Mouse (Mus musculus) heart, postnatal 0 days (tissue): ENCODE data around the gene Slc25a45. TPM values are rescaled to one million over a fixed set of nuclear protein-coding genes. Genes with fewer than 3 reads are reported as not detected.

Experiments used
- ATAC-seq: fragments of 200-750 bp; cut with Nextera tagmentation; 2 replicates; pipeline ENCODE4 v1.8.0; 2017; ENCODE audit warnings: low read depth, moderate number of reproducible peaks, moderate library complexity; ENCODE audit not compliant: insufficient read depth
- DNase-seq: peaks from one replicate; pipeline ENCODE4 v3.0.0-alpha.2; 2016; ENCODE audit warnings: low spot score
- H3K27ac ChIP-seq: fragments of 300-500 bp; sonication (generic); 2 replicates; pipeline ENCODE4 v1.5.1; 2014; ENCODE audit warnings: low read depth, mild to moderate bottlenecking
- H3K27me3 ChIP-seq: fragments of 300-500 bp; sonication (generic); 2 replicates; pipeline ENCODE4 v1.6.1; 2014; ENCODE audit warnings: low read length, mixed read lengths; ENCODE audit not compliant: control insufficient read depth, insufficient read depth
- H3K36me3 ChIP-seq: fragments of 300-500 bp; sonication (generic); replicated peaks from 2 replicates; pipeline ENCODE4 v1.6.1; 2014; ENCODE audit warnings: low read length, mixed read lengths; ENCODE audit not compliant: control insufficient read depth, insufficient read depth
- H3K4me1 ChIP-seq: fragments of 300-500 bp; sonication (generic); 2 replicates; pipeline ENCODE4 v1.6.1; 2014; ENCODE audit warnings: antibody characterized with exemption; ENCODE audit not compliant: control insufficient read depth, insufficient read depth
- H3K4me2 ChIP-seq: fragments of 300-500 bp; sonication (generic); 2 replicates; pipeline ENCODE4 v1.6.1; 2014; ENCODE audit warnings: low read depth, mild to moderate bottlenecking, low read length, moderate library complexity
- H3K4me3 ChIP-seq: fragments of 300-500 bp; sonication (generic); 2 replicates; pipeline ENCODE4 v1.5.1; 2014; ENCODE audit warnings: low read depth, low read length
- H3K9ac ChIP-seq: fragments of 300-500 bp; sonication (generic); replicated peaks from 2 replicates; pipeline ENCODE4 v1.6.1; 2014; ENCODE audit warnings: low read depth, low read length, mixed read lengths
- H3K9me3 ChIP-seq: fragments of 300-500 bp; sonication (generic); replicated peaks from 2 replicates; pipeline ENCODE4 v1.6.1; 2016; ENCODE audit warnings: low read length; ENCODE audit not compliant: control insufficient read depth
- CTCF ChIP-seq: IDR thresholded peaks from 2 replicates; pipeline ENCODE4 v1.5.1; 2016; ENCODE audit warnings: antibody characterized with exemption, control low read depth, low read depth
- EP300 ChIP-seq: IDR thresholded peaks from 2 replicates; pipeline ENCODE4 v1.6.1; 2016; ENCODE audit warnings: antibody characterized with exemption, low read depth
- WGBS: fragments of 180-500 bp; shearing (Covaris S2); extraction: QIAGEN DNeasy Blood & Tissue Kit; methylation state at CpG from one replicate; pipeline ENCODE4 v1.1.7; 2014; 5-methylcytosine and 5-hydroxymethylcytosine counted together
- polyA plus RNA-seq: library from polyadenylated mRNA; unstranded; fragments of >200 nt; fragmentation: Nextera tagmentation; extraction: Ambion mirVana; gene quantifications from 2 replicates; pipeline ENCODE4 v1.2.1, GENCODE M21; 2015
- total RNA-seq: library from RNA; depleted of rRNA; stranded (reverse); fragments of >200 nt; gene quantifications from 2 replicates; pipeline ENCODE4 v1.2.3, GENCODE M21; 2014; ENCODE audit warnings: low replicate concordance

The Slc25a45 gene
- total and polyA plus RNA-seq, 2 experiments from 2014 or later: 2.9 to 4.8 TPM

DNA sequence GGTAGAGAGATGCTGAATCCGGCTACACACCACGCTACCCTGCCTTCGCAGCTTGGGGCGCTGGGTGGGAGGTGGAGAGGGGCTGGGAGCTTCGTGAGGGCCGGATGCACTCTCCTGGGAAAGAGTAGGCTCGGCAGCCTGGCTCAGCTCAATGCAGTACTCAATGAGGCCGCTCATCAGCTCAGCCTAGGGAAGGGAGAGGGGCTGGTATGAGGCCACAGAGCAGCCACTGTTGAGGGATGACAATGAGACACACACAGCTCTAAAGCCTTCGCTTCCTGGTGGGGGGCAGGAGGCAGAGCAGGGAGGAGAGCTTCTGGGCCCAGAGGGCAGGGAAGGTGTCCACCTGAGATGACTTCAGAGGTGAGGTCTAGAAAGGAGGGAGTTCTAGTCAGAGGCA lies 21.0 kb upstream of the Slc25a45 start:
- H3K9me3 ChIP-seq: no peaks in the 10 kb centered on the region
- DNase-seq: no peak
- no peak for ATAC-seq
- no peak overlapping the region for H3K4me3 ChIP-seq
- WGBS: 83% methylated on average over 9 of the region's 9 CpGs
- no peak overlapping the region for H3K4me2 ChIP-seq
- H3K27ac ChIP-seq: no peak overlapping the region
- TF ChIP-seq CTCF: no peak
- no peak for TF ChIP-seq EP300
- H3K36me3 ChIP-seq: peaks cover 73% of the 10 kb centered on the region
- no peaks in the 10 kb centered on the region for H3K27me3 ChIP-seq
- no peak overlapping the region for H3K9ac ChIP-seq
- H3K4me1 ChIP-seq: peaks cover 12% of the 10 kb centered on the region

GRCm38 (mm10) chr19:5862335-5863085 lies 15.1 kb upstream of the Slc25a45 start:
- no peak overlapping the region for H3K4me2 ChIP-seq
- H3K9ac ChIP-seq: no peak overlapping the region
- no peaks in the 10 kb centered on the region for H3K27me3 ChIP-seq
- DNase-seq (no peak), ATAC-seq (no peak)
- peaks cover 12% of the 10 kb centered on the region for H3K4me1 ChIP-seq
- H3K4me3 ChIP-seq: no peak overlapping the region
- H3K27ac ChIP-seq: no peak overlapping the region
- no peaks in the 10 kb centered on the region for H3K9me3 ChIP-seq
- peaks cover 70% of the 10 kb centered on the region for H3K36me3 ChIP-seq
- WGBS: 97% methylated on average over 14 of the region's 14 CpGs
- peak; percentile 8; the same call in 1 of the 2 replicates for TF ChIP-seq CTCF
- no peak for TF ChIP-seq EP300

GRCm38 (mm10) chr19:5863776-5864175 lies 13.8 kb upstream of the Slc25a45 start:
- H3K9ac ChIP-seq: no peak overlapping the region; the same call in 1 of the 2 replicates
- TF ChIP-seq CTCF (no peak), EP300 (no peak)
- peaks cover 71% of the 10 kb centered on the region for H3K36me3 ChIP-seq
- no peaks in the 10 kb centered on the region for H3K27me3 ChIP-seq
- no peaks in the 10 kb centered on the region for H3K9me3 ChIP-seq
- H3K4me1 ChIP-seq: peaks cover 12% of the 10 kb centered on the region
- 79% methylated on average over 5 of the region's 5 CpGs for WGBS
- no peak overlapping the region for H3K4me3 ChIP-seq
- no peak for ATAC-seq
- H3K4me2 ChIP-seq: no peak overlapping the region
- DNase-seq: no peak
- no peak overlapping the region for H3K27ac ChIP-seq

- Histone ChIP-seq H3K9me3 (no peaks in the 10 kb centered on the region), H3K4me2 (no peak overlapping the region), H3K4me1 (peaks cover 12% of the 10 kb centered on the region), H3K36me3 (peaks cover 71% of the 10 kb centered on the region), H3K4me3 (no peak overlapping the region), H3K9ac (no peak overlapping the region), H3K27me3 (no peaks in the 10 kb centered on the region), H3K27ac (no peak overlapping the region)
- TF ChIP-seq EP300 (no peak), CTCF (no peak)
- ATAC-seq (peak; percentile 74), DNase-seq (peak; percentile 56)
- WGBS: 60% methylated on average over 20 of the region's 20 CpGs
These were observed 12.8 kb upstream of the Slc25a45 start for GRCm38 (mm10) chr19:5864710-5865398.

DNA sequence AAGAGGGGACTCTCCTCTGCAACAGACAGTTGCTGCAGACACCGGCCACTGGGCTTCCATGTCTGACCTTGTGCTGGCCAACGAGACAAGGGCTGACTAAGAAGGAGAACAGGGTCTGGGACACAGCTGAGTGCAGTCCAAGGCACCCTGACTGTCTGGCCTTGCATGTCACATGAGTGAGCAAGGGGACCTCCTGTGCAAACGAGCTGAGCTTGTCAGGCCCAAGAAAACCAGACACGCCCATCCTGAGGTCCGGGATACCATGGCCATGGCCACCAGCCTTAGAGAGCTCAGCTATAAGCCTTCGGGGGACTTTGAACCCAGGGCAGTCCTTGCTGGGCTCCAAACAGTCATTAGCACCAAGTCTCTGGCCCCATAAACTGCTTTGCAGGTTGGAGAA lies 9.5 kb upstream of the Slc25a45 start:
- Histone ChIP-seq H3K27ac (no peak overlapping the region), H3K4me2 (no peak overlapping the region), H3K27me3 (no peaks in the 10 kb centered on the region), H3K9ac (no peak overlapping the region), H3K4me1 (peaks cover 25% of the 10 kb centered on the region), H3K9me3 (no peaks in the 10 kb centered on the region), H3K4me3 (no peak overlapping the region), H3K36me3 (peaks cover 53% of the 10 kb centered on the region)
- 87% methylated on average over 6 of the region's 6 CpGs for WGBS
- ATAC-seq (no peak), DNase-seq (no peak)
- no peak for TF ChIP-seq CTCF
- no peak for TF ChIP-seq EP300
